In genomic region chr6:38134806-38135559, GRCm38 (mm10) we compare ENCODE assay signal across 11 mouse cellular contexts. TPM values are rescaled to one million over a fixed set of nuclear protein-coding genes. Genes with fewer than 3 reads are reported as not detected.
DNase-seq lines count a peak whose midpoint lies in the region; ATAC-seq and TF ChIP-seq lines count a peak whose summit lies in the region.
"Had no signal": no experiment of that assay in that cellular context is flagged by ENCODE, and none has a peak within 500 bp of the region (broad histone marks: within the 10 kb centered on the region; RNA-seq: fewer than 3 reads in every experiment).

No protein-coding gene starts in this region.

- peaks cover 28% of the 10 kb centered on the region for H3K36me3 ChIP-seq in heart, embryonic 10.5 days
- H3K36me3 ChIP-seq in thymus, adult 2 months (ENCODE audit: control insufficient read depth, insufficient read depth, low read length) = no peaks in the 10 kb centered on the region
- H3K36me3 ChIP-seq in intestine, embryonic 16.5 days (ENCODE audit: control insufficient read depth, insufficient read depth, low read length) = peaks cover 2% of the 10 kb centered on the region; the same call in 1 of the 2 replicates

- TF ChIP-seq POLR2A in thymus, adult 2 months (IDR thresholded peaks at IDR 0.05; ENCODE audit: control insufficient read depth, extremely low read depth, insufficient read depth, low read length, poor library complexity) = no peak

- peak; percentile 91 for DNase-seq in heart, adult 11 months
- no peak for DNase-seq in heart, embryonic 10.5 days (ENCODE audit: low spot score)
- DNase-seq in Muller cell, postnatal 12 days (ENCODE audit: inconsistent ontology term) = peak; percentile 80
- DNase-seq in cerebellum, postnatal 25 days = peak; percentile 75 to 82
- peak; percentile 62 to 81 for DNase-seq in layer of hippocampus, postnatal 14 days (ENCODE audit: low spot score in 2 of 2)
- no peak for DNase-seq in thymus, adult 2 months

- no peak overlapping the region for H3K9ac ChIP-seq in intestine, embryonic 16.5 days (ENCODE audit: low read depth, low read length)
- H3K9ac ChIP-seq: embryonic facial prominence, embryonic 13.5 days; neural tube, embryonic 12.5 days had no signal

- H3K4me1 ChIP-seq in heart, embryonic 10.5 days = no peaks in the 10 kb centered on the region
- H3K4me1 ChIP-seq in thymus, adult 2 months (replicated peaks; ENCODE audit: control insufficient read depth, insufficient read depth, low read length) = no peaks in the 10 kb centered on the region
- H3K4me1 ChIP-seq in intestine, embryonic 16.5 days (ENCODE audit: control insufficient read depth, insufficient read depth, low read length) = no peaks in the 10 kb centered on the region
- H3K4me1 ChIP-seq: neural tube, embryonic 12.5 days had no signal

- H3K4me2 ChIP-seq in intestine, embryonic 16.5 days (ENCODE audit: low read depth, low read length) = no peak overlapping the region
- H3K4me2 ChIP-seq: embryonic facial prominence, embryonic 13.5 days; neural tube, embryonic 12.5 days had no signal

- no peak overlapping the region for H3K4me3 ChIP-seq in heart, embryonic 10.5 days
- H3K4me3 ChIP-seq in thymus, adult 2 months (ENCODE audit: control insufficient read depth, insufficient read depth, low read length) = no peak overlapping the region
- H3K4me3 ChIP-seq in intestine, embryonic 16.5 days (ENCODE audit: low read length) = no peak overlapping the region
- H3K4me3 ChIP-seq: embryonic facial prominence, embryonic 13.5 days; neural tube, embryonic 12.5 days had no signal

- no peak for TF ChIP-seq CTCF in thymus, adult 2 months (IDR thresholded peaks at IDR 0.05; ENCODE audit: borderline replicate concordance, control insufficient read depth, extremely low read depth, insufficient read depth, low read length, poor library complexity)

- peaks cover 1% of the 10 kb centered on the region; the same call in 1 of the 2 replicates for H3K9me3 ChIP-seq in heart, embryonic 10.5 days
- no peaks in the 10 kb centered on the region for H3K9me3 ChIP-seq in intestine, embryonic 16.5 days (ENCODE audit: control insufficient read depth, low read length)
- H3K9me3 ChIP-seq: embryonic facial prominence, embryonic 13.5 days; neural tube, embryonic 12.5 days had no signal

- H3K27ac ChIP-seq in heart, embryonic 10.5 days = no peak overlapping the region
- H3K27ac ChIP-seq in thymus, adult 2 months (ENCODE audit: control insufficient read depth, insufficient read depth, low read length) = no peak overlapping the region
- H3K27ac ChIP-seq in intestine, embryonic 16.5 days (ENCODE audit: low read length) = no peak overlapping the region
- H3K27ac ChIP-seq: embryonic facial prominence, embryonic 13.5 days; neural tube, embryonic 12.5 days had no signal

- ATAC-seq in granulocyte monocyte progenitor cell, adult 5-6 weeks (replicated peaks; ENCODE audit: poor library complexity, severe bottlenecking) = no peak
- no peak for ATAC-seq in intestine, embryonic 16.5 days

- 80% methylated on average over 8 of the region's 8 CpGs for WGBS in heart, embryonic 10.5 days
- WGBS in thymus, adult 2 months = 91% methylated on average over 8 of the region's 8 CpGs
- WGBS in intestine, embryonic 16.5 days = 84% methylated on average over 8 of the region's 8 CpGs

- no peaks in the 10 kb centered on the region for H3K27me3 ChIP-seq in heart, embryonic 10.5 days (ENCODE audit: insufficient read depth, poor library complexity, severe bottlenecking)
- no peaks in the 10 kb centered on the region for H3K27me3 ChIP-seq in thymus, adult 2 months (ENCODE audit: control insufficient read depth, insufficient read depth, low read length)
- H3K27me3 ChIP-seq in intestine, embryonic 16.5 days (replicated peaks; ENCODE audit: control insufficient read depth, insufficient read depth, low read length) = no peaks in the 10 kb centered on the region
- H3K27me3 ChIP-seq: embryonic facial prominence, embryonic 13.5 days; neural tube, embryonic 12.5 days had no signal

RNA-seq across cellular contexts. Expression of gene Atp6v0a4, which starts 10.6 kb away (rescaled TPM):
- not detected in 2 replicates for polyA plus RNA-seq in heart, embryonic 10.5 days (2016; fragmentation: Nextera tagmentation; extraction: Ambion mirVana)
- 1 to 10 TPM; 4.9 to 6.5 TPM for total RNA-seq in layer of hippocampus, postnatal 14 days (2021)
- polyA plus RNA-seq in thymus, adult 2 months (2012; rRNA removed) = 0.54 and 1.2 TPM in 2 replicates
- not detected in 2 replicates for total RNA-seq in granulocyte monocyte progenitor cell, adult 5-6 weeks (2014; fragmentation: Nextera tagmentation)
- not detected in 2 replicates for total RNA-seq in granulocyte monocyte progenitor cell, adult 5-6 weeks (2017)
- 5.1 and 5.4 TPM in 2 replicates for polyA plus RNA-seq in intestine, embryonic 16.5 days (2015; fragmentation: Nextera tagmentation; extraction: Ambion mirVana)
- polyA plus RNA-seq: limb, embryonic 11.5 days had no signal

RNA-seq across cellular contexts. Expression of gene Tmem213, which starts 25.9 kb away (rescaled TPM):
- polyA plus RNA-seq in heart, embryonic 10.5 days (2016; fragmentation: Nextera tagmentation; extraction: Ambion mirVana) = not detected in 2 replicates
- total RNA-seq in layer of hippocampus, postnatal 14 days (2021) = not detected
- 0.38 TPM in 1 of 2 replicates, not detected in the other for polyA plus RNA-seq in thymus, adult 2 months (2012; rRNA removed)
- total RNA-seq in granulocyte monocyte progenitor cell, adult 5-6 weeks (2014; fragmentation: Nextera tagmentation) = not detected in 2 replicates
- total RNA-seq in granulocyte monocyte progenitor cell, adult 5-6 weeks (2017) = not detected in 2 replicates
- not detected in 2 replicates for polyA plus RNA-seq in intestine, embryonic 16.5 days (2015; fragmentation: Nextera tagmentation; extraction: Ambion mirVana)
- polyA plus RNA-seq: limb, embryonic 11.5 days; neural tube, embryonic 12.5 days had no signal

Comparison
In these comparisons a context has a peak if more than half of its experiments do, and no peak if none do; other contexts are left out.
1. DNase-seq: peak in heart, adult 11 months (single experiment), Muller cell, postnatal 12 days (single experiment), cerebellum, postnatal 25 days (2 of 2) and layer of hippocampus, postnatal 14 days (2 of 2); none in heart, embryonic 10.5 days (single experiment) and thymus, adult 2 months (single experiment).